Mouse (Mus musculus) G1E (cell line): Measurements from ENCODE around the gene Tlcd2.

Experiments
- CTCF ChIP-seq: IDR thresholded peaks from 2 replicates; pipeline ENCODE4 v1.5.1; 2012; ENCODE audit warnings: low read depth, low read length, inconsistent platforms, mixed read lengths
- GATA1 ChIP-seq: IDR thresholded peaks from 2 replicates; pipeline ENCODE4 v1.6.1; 2012; ENCODE audit warnings: borderline replicate concordance, low read length, inconsistent platforms, mixed read lengths
- GATA2 ChIP-seq: IDR thresholded peaks from 2 replicates; pipeline ENCODE4 v1.6.1; 2012; ENCODE audit warnings: low read depth, low read length, inconsistent platforms, borderline replicate concordance
- POLR2AphosphoS5 ChIP-seq: IDR thresholded peaks from 2 replicates; pipeline ENCODE4 v1.6.1; 2012; ENCODE audit warnings: low read depth, low read length, inconsistent platforms; ENCODE audit not compliant: insufficient replicate concordance
- TAL1 ChIP-seq: conservative IDR thresholded peaks from 2 replicates; pipeline ENCODE4 v1.6.1; 2012; ENCODE audit warnings: low read depth, low read length, inconsistent platforms, mixed read lengths

DNA sequence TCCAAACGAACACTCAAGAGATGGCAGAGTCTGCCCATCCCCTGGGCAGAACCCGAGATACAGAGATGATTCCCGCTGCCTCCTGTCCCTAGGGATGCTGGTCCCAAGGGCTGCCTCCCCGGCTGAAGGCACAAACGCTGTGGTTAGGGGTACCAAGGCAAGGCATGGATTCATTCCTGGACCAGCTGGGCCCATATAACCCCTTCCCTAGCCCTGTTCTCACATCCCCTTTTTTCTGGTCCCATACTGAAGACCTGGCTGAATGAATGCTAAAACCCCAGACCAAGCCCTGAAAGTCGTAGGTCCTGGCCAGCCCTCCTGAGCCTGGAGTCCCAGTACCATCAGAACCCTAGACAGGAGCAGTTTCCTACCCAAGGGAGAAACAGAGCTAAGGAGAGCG lies 20.5 kb upstream of the Tlcd2 start:
- no peak for TF ChIP-seq CTCF
- TF ChIP-seq TAL1: no peak
- TF ChIP-seq POLR2AphosphoS5: no peak
- TF ChIP-seq GATA1: no peak
- no peak for TF ChIP-seq GATA2
